Mouse (Mus musculus) brain, embryonic 18.5 days (tissue): ENCODE results near the gene Snx29.
"Not testable (repeated sequence)": the region's sequence is repeated elsewhere in the genome, so short reads cannot be mapped to it uniquely, and the experiment has no call there.

Experiments
- DNase-seq: peaks from one replicate; pipeline ENCODE4 v3.0.0-alpha.2; 2012; ENCODE audit warnings: low read depth, low spot score

Gene Snx29

DNA sequence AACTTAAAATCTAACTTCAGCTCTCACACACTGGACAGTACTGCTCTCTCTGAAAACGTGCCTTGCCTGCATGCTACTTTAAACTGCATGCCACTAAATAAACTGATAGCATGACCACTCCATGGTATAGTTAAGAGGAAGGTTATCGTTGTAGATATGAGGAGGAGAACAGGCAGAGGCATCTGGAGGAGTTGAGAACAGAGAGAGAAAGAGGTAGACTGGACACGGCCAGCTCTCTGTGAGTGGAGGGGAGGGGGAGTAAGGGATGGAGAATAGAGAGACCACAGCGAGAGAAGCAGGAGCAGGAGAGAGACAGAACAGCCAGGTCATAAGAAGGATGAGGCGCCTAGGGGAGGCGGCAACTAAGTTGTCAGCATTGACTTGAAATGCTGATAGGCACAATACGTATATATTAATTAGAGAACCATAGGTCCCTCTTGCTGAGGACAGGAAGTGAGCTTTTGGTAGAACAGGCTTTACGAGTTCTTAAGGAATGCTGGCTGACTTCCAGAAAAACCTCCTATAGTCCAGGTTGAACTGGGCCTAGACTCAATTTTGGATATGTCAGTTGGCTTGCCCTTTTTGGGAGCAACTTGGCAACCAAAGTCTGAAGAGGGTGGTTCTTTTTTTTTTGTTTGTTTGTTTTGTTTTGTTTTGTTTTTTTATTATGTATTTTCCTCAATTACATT is 85.4 kb downstream of the Snx29 start:
- DNase-seq = no peak

- DNase-seq = no peak
Observed at GRCm38 (mm10) chr16:11408726-11409125, 86.0 kb downstream of the Snx29 start.

DNA sequence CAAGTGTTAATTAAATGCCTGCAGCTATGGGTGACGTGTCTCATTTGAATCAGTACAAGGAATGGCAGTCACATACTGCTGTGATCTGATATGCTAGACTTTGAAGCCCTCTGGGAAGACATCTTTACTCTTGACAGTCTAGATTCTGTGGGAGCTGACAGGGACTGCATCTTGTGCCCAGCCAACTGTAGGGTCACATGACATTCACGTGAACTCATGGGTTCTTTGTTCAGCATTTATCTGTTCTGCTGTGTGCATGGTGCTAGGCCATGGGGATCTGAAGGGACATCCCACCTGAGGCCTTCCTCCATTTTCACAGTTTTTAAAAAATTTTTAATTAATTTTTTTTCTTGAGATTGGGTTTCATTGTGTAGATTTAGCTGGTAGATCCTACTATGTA is 91.9 kb downstream of the Snx29 start:
- DNase-seq = no peak

GRCm38 (mm10) chr16:11418183-11418588 is 95.5 kb downstream of the Snx29 start:
- no peak for DNase-seq

DNA sequence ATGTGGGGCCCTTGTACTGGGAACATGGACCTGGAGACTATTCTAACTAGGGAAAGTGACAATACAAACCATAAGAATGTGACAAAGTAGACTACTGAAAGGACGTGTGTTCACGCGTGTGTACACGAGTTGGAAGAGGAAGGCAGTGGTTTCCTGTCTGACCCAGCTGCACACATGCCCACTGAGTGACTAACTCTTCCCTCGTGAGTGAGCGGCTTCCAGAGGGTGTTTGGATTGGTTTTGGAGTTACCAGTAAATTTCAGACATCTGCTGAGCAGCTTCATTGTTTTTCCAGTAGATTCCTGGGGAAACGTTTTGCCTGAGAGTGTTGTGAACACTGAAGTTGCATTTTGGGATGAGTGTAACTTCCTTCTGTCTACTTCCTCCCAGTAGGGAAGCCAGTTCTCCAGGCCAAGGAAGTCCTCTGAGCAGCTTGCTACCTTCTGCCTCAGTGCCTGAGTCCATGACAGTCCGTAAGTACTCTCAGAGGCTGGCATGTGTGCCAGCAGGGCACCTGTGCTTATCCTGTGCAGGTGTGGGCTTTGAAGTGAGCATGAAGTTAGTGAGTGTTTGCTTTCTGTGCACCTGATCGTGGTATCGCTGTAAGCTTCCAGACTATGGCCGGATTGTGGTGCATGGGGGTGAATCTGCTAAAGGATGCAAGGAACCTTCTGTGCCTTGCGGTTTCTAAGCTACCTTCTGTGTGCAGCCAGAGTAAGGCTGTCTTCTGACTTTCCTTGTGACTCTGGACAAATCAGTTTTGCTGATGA is 97.8 kb downstream of the Snx29 start:
- DNase-seq = no peak

DNA sequence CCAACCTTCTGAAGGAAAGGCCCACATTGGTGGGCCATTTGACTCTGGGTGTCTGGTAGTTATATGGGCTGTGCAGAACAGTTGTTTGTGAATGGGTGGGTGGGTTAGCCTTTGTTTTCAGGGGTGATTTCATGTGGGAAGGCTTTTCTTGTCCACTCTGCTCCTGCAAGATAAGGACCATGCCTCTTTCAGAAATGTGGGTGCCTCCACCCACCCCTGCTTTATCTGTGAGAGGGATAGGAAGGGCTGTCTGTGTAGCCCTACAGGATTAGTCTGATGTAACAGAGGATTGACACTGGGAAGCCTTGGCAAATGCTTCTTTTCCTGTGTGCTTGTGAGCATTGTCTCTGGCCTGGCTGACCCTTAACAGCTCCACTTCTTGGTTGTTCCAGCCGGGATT is 99.5 kb downstream of the Snx29 start:
- no peak for DNase-seq

DNA sequence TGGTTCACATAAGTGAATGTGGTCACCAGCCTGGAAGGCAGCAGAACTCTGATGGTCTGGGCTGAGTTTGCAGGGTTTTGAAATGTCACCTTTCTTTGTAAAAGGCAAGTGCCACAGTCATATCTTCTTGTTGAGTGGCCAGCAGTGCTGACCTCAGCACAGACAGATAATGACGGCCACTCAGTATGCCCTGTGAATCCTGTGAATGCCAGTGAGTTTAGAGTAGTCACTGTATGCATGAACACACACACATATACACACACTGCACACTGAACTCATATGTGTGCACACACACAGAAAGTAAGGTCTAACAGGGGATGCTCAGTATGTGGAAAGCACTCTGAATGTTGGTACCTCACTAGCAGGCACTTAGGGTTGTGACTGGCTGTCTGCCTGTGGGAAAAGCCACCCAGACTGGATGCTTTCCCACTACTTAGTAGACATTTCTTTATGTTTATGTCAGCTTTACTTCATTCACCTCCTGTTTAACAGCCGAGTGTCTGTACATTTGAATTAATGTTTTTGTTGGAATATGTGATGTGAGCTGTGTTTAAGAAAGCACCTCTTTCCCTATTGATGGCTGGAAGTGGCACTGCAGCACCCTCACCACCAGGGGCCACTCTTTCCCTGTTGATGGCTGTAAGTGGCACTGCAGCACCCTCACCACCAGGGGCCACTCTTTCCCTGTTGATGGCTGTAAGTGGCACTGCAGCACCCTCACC is 100.3 kb downstream of the Snx29 start:
- DNase-seq = no peak

DNA sequence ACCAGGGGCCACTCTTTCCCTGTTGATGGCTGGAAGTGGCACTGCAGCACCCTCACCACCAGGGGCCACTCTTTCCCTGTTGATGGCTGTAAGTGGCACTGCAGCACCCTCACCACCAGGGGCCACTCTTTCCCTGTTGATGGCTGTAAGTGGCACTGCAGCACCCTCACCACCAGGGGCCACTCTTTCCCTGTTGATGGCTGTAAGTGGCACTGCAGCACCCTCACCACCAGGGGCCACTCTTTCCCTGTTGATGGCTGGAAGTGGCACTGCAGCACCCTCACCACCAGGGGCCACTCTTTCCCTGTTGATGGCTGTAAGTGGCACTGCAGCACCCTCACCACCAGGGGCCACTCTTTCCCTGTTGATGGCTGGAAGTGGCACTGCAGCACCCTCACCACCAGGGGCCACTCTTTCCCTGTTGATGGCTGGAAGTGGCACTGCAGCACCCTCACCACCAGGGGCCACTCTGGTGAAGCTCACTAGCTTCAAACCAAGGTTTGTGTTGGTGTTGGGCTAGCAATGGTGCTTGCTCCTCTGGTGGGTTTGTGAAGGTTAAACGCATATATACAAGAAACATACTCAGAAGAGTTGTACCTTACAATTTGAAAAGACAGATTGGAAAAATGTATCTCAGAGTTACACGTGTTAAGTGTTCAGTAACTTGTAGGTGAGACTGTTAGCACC is 101.0 kb downstream of the Snx29 start:
- DNase-seq = not testable (repeated sequence)

DNA sequence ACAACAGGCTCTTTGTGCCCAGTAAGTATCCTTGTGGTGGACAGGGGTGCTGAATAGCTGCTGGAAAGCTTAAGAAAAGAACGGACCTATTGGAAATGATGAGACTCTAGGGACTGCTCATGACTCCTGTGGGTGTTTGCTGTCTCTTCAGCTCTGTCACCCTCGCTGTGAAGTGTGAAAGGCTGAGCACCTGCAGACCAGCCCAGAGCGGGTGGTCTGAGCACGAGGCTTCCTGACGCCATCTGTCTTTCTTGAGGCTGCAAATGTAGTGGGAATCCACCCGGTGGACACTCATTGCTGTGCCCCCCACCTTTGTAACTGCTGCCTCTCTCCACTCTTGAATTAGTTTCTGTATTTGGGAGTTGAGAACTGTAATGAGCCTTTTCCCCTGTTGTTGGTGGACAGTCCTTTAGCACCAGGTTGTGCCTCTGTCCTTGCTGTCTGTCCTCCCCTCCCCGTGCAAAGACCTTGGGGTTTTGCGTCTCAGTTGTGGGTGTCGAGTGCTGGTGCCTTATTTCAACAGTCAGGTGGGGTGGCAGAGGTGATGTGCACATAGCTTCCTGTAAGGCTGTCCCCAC is 101.9 kb downstream of the Snx29 start:
- DNase-seq = no peak

DNA sequence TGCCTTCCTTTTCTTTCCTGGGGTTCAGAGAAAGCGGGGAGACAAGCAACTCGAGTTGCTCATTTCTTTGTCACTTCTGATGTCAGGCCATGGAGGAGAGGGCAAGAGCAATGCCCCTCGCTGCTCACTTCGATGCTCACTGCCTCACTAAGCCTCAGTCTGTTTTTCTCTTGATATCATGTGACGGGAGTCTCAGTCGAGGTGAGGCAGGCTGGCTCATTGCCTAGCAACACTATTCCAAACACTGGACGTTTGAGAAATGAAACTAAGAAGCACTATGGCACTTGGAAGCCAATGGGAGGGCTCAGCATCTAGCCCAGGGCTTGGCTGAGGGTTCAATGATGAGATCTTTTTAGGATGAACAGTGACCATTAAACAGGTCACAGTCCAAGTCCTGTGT is 102.6 kb downstream of the Snx29 start:
- DNase-seq = no peak

DNA sequence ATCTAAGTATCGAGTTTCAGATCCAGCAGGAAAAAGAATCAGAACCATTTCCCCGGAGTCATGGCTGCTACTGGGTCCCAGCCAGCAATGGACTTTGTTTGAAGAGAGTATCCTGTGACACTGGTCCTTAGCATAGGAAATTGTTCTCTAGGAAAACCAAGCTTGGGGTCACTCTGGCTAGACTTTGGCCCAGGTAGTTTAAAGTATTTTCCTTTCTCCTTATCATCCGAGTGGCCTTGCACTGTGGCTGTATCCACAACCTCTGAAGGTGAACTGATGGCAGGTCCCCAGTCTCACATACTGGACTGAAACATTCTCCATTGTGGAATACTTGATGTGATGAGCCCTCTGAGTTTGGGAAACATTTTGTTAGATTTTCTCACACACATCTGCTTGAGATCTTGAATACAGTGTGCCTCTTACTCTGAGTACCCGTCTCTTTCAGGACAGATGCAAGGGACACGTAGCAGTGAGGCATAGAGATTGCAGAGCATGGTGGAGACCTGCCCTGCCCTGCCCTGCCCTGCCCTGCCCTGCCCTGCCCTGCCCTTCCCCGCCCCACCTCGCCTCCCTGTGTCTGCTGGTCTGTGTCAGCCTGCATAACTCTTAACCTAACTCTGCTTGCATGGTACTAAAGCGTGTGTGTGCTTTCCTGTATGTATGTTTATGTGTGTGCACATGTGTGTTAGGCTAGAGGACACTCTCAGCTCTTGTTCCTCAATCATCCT is 104.3 kb downstream of the Snx29 start:
- no peak for DNase-seq

DNA sequence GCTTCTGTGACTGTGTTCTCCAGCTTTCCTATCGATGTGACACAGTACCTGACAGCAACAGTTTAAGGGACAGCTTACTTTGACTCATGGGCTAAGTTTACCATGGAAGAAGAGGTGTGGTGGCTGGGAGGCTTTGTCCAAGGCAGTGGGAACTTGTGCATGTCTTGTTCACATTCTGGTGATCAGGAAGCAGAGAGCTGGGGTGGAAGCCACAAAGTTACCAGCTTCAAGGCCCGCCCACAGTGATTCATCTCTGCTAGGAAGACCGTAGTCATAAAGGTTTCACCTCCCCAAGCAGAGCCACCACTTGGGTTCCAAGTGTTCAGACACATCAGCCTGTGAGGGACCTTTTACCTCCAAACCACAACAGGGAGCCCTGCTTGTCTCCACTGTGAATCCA is 107.1 kb downstream of the Snx29 start:
- no peak for DNase-seq

DNA sequence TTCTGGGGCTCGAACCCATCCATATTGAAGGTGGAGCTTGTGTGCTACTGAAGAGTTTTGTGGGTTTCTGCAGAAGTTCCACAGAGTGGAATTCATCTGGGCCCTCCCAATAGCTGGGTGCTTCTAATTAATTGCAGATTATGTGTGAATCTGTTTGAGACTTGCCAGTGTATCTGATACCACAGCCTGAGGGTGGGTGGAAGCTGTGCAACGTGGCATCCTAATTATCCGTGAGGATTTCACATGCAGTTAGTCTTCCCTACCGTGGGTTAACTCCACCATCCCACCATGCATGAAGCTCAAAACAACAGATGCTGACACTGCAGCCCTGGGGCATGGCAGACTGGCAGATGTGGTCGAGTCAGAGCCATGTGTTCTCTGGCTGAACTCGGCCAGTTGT is 107.8 kb downstream of the Snx29 start:
- DNase-seq = no peak

DNA sequence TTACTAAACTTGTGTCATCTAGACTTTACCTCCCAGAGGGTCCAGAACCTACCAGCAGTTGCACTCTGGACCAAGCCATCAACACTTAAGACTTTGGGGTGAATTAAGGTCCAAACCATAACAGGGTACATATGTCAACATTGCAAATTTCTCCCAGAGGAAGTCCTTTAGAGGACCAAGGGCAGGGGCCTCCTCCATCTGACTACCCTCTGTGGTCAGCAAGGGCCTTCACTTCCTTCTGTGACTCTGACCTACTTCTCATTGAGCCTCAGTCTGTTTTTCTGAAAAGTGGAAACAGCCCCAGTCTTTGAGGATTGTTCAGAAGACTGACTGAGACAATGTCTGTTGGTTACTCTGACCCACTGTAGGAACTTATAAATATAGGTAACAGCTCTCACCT is 111.1 kb downstream of the Snx29 start:
- DNase-seq = no peak

- no peak for DNase-seq
Observed at GRCm38 (mm10) chr16:11437641-11438040, 114.9 kb downstream of the Snx29 start.

DNA sequence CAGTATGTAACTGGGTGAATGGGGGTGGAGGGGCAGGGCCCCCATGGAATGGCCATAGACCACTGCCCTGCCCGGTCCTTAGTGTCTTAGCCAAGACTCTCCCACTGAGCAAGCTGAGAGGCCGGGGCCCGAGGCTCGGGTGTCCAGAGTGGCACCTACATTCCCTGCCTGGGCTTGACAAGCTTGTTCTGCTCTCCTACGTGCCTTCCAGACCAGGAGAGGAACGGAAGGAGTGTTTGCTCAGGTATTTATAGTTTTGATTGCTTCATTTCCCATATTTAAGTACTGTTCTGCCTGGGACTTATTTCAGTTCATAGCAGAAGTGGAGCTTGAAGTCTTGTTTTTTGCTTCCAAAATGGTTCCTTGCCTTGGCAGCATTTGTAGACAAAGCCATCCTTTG is 116.7 kb downstream of the Snx29 start:
- DNase-seq = no peak

GRCm38 (mm10) chr16:11441616-11442015 is 118.9 kb downstream of the Snx29 start:
- DNase-seq = no peak

DNA sequence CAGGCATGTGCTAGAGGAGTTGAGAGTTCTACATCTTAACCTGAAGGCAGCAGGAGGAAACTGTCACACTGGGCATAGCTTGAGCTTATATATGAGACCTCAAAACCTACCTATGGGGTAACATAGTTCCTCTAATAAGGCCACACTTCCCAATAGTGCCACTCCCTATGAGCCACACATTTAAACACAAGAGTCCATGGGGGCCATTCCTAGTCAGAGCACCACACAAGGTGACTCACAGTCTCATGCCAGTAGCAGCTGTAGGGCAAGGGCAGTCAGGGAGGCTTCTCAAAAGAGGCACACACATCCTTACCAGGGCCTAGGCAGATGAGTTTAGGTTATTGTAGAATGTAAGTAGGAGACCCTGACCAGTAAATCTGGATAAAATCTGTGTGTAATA is 119.8 kb downstream of the Snx29 start:
- DNase-seq = no peak

DNA sequence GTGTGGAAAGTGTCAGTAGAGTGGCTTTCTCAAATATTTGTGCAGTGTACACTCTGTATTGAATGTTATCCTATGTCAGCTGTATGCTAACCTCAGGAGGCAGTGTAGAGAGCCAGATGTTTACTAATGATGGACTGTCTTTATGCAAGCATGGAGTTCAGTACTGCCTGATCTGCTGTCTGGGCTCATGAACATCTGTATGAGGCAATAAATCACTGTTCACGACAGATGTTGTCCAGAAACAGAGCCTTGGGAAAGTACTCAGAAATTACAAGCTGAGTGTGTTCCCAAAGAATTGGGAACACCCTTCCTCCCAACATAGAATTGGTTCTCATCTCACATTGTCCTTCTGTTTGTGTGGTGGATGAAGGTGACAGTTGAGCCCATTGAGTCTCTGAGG is 121.9 kb downstream of the Snx29 start:
- DNase-seq = no peak

DNA sequence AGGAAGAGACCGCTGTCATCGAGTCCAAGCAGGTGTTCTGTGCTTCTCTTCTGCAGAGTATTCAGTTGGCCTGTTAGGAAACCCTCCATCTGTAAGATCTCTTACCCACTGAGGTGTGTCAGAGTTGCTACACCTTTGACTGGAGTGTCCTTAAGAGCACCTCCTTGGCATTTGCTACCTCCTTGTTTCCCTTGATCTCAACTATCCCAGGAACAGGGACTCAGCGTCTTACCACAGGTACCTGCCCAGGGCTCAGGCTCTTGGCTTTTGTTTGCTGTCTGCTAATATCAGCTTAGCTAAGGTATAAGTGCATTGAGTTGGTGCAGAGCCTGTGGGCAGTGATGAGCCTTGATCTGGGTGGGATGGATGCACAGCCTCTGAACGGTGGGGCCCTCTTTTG is 124.3 kb downstream of the Snx29 start:
- DNase-seq = no peak

- DNase-seq = no peak
Observed at GRCm38 (mm10) chr16:11447905-11448304, 125.2 kb downstream of the Snx29 start.
